Mouse (Mus musculus): ENCODE measurements at regions not wholly inside any gene's neighbourhood (a gene's known extent, or its start where the extent isn't known, plus 50 kb on each side); places are given as distances from the start of the nearest gene placed in this dataset.

- no peak for TF ChIP-seq POLR2A (IDR thresholded peaks at IDR 0.05; ENCODE audit: borderline replicate concordance, extremely low read depth, insufficient read depth, insufficient read length)
- H3K27ac ChIP-seq (replicated peaks; ENCODE audit: low read depth, low read length), result no peak overlapping the region
- 52% methylated on average over 3 of the region's 3 CpGs for WGBS
- no peak overlapping the region for H3K4me2 ChIP-seq (replicated peaks; ENCODE audit: low read depth, low read length, severe bottlenecking)
- DNase-seq (ENCODE audit: low spot score) (no peak), ATAC-seq (ENCODE audit: low FRiP score, low read depth) (no peak)
- H3K36me3 ChIP-seq (ENCODE audit: control insufficient read depth, insufficient read depth, low read length), result no peaks in the 10 kb centered on the region
- H3K4me1 ChIP-seq (ENCODE audit: control insufficient read depth, insufficient read depth, low read length), result no peaks in the 10 kb centered on the region
- no peaks in the 10 kb centered on the region for H3K9me3 ChIP-seq (ENCODE audit: control insufficient read depth, low read length)
- H3K9ac ChIP-seq (ENCODE audit: low read depth, low read length, severe bottlenecking), result no peak overlapping the region
- no peaks in the 10 kb centered on the region for H3K27me3 ChIP-seq (ENCODE audit: control insufficient read depth, insufficient read depth, low read length)
- H3K4me3 ChIP-seq (replicated peaks; ENCODE audit: low read length), result no peak overlapping the region
Observed at GRCm38 (mm10) chr4:54613076-54613475, 331.8 kb upstream of the Zfp462 start.

DNA sequence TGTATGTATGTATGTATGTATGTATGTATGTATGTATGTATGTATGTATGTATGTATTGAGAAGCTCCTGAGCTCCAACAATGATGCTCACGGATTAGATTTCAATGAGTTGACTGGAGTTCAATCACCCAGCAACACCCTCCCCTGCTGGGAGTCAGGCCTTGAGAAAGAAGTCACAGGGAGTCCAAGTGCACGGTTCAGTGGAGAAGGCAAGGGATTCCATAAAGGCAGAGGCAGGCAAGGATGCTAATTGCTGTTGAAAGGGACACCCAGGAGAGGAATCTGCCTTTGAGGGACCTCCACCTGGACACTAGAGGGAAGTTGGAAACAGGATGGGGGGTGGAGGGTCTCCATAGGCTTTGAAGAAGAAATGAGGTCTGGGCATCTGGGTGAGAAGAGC, 331.2 kb upstream of the Zfp462 start:
- H3K4me2 ChIP-seq (replicated peaks; ENCODE audit: low read depth, low read length, severe bottlenecking), result no peak overlapping the region
- no peak for DNase-seq (ENCODE audit: low spot score)
- no peaks in the 10 kb centered on the region for H3K27me3 ChIP-seq (ENCODE audit: control insufficient read depth, insufficient read depth, low read length)
- TF ChIP-seq POLR2A (IDR thresholded peaks at IDR 0.05; ENCODE audit: borderline replicate concordance, extremely low read depth, insufficient read depth, insufficient read length), result no peak
- H3K9ac ChIP-seq (ENCODE audit: low read depth, low read length, severe bottlenecking), result no peak overlapping the region
- H3K36me3 ChIP-seq (ENCODE audit: control insufficient read depth, insufficient read depth, low read length), result no peaks in the 10 kb centered on the region
- WGBS, result 72% methylated on average over 2 of the region's 2 CpGs
- H3K9me3 ChIP-seq (ENCODE audit: control insufficient read depth, low read length), result no peaks in the 10 kb centered on the region
- ATAC-seq (ENCODE audit: low FRiP score, low read depth), result no peak
- no peak overlapping the region for H3K4me3 ChIP-seq (replicated peaks; ENCODE audit: low read length)
- H3K4me1 ChIP-seq (ENCODE audit: control insufficient read depth, insufficient read depth, low read length), result no peaks in the 10 kb centered on the region
- H3K27ac ChIP-seq (replicated peaks; ENCODE audit: low read depth, low read length), result no peak overlapping the region

- Histone ChIP-seq H3K9ac (ENCODE audit: low read depth, low read length, severe bottlenecking) (no peak overlapping the region), H3K4me1 (ENCODE audit: control insufficient read depth, insufficient read depth, low read length) (no peaks in the 10 kb centered on the region), H3K9me3 (ENCODE audit: control insufficient read depth, low read length) (no peaks in the 10 kb centered on the region), H3K4me2 (replicated peaks; ENCODE audit: low read depth, low read length, severe bottlenecking) (no peak overlapping the region), H3K27me3 (ENCODE audit: control insufficient read depth, insufficient read depth, low read length) (no peaks in the 10 kb centered on the region), H3K4me3 (replicated peaks; ENCODE audit: low read length) (no peak overlapping the region), H3K36me3 (ENCODE audit: control insufficient read depth, insufficient read depth, low read length) (no peaks in the 10 kb centered on the region), H3K27ac (replicated peaks; ENCODE audit: low read depth, low read length) (no peak overlapping the region)
- no peak for TF ChIP-seq POLR2A (IDR thresholded peaks at IDR 0.05; ENCODE audit: borderline replicate concordance, extremely low read depth, insufficient read depth, insufficient read length)
- 45% methylated on average over 1 of the region's 1 CpGs for WGBS
- no peak for ATAC-seq (ENCODE audit: low FRiP score, low read depth)
- DNase-seq (ENCODE audit: low spot score), result no peak
Observed at GRCm38 (mm10) chr4:54615886-54616285, 329.0 kb upstream of the Zfp462 start.

DNA sequence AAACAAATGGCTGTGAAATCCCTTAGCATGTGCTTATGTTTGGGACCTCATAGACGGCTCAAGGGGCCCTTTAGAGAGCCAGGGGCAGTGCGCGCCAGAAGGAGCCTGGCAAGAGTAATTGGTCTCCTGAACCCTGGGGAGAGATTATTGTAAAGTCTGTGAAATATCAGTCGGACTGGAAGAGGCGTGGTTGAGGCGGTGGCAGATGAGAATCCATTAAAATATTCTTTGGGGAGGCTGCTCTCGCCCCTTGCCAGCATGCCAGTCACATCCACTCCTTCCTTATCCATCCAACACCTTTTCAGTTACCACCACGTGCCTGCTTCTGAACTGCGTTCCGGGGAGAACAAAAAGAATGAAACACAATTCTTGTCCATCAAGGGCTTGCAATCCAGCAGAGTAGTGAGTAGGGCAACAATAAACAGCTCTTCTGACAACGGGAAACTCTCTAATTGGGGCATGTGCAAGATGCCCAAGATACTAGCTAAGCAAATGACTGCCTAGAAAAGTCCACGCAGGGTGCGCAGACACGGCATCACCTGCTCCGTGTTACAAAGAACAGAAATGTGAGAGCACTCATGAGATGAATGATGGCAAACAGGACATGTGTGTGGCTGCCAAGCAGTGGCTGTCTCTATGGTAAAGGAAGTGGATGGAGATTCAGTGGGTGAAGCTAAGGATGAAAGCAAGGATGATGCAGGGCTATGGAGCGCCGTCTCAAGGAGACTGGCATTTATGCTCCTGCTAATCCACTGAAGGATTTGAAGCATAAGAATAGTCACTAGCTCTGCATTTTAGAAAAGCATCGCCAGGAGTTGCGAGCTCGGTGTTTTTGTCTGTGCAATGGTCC, 320.6 kb upstream of the Zfp462 start:
- Histone ChIP-seq H3K27ac (replicated peaks; ENCODE audit: low read depth, low read length) (no peak overlapping the region), H3K4me3 (replicated peaks; ENCODE audit: low read length) (no peak overlapping the region), H3K9ac (ENCODE audit: low read depth, low read length, severe bottlenecking) (no peak overlapping the region), H3K9me3 (ENCODE audit: control insufficient read depth, low read length) (no peaks in the 10 kb centered on the region), H3K4me1 (ENCODE audit: control insufficient read depth, insufficient read depth, low read length) (no peaks in the 10 kb centered on the region), H3K36me3 (ENCODE audit: control insufficient read depth, insufficient read depth, low read length) (no peaks in the 10 kb centered on the region), H3K27me3 (ENCODE audit: control insufficient read depth, insufficient read depth, low read length) (no peaks in the 10 kb centered on the region), H3K4me2 (replicated peaks; ENCODE audit: low read depth, low read length, severe bottlenecking) (no peak overlapping the region)
- TF ChIP-seq POLR2A (IDR thresholded peaks at IDR 0.05; ENCODE audit: borderline replicate concordance, extremely low read depth, insufficient read depth, insufficient read length), result no peak
- ATAC-seq (ENCODE audit: low FRiP score, low read depth), result no peak
- 65% methylated on average over 20 of the region's 20 CpGs for WGBS
- no peak for DNase-seq (ENCODE audit: low spot score)

GRCm38 (mm10) chr4:54636986-54637641, 307.7 kb upstream of the Zfp462 start:
- H3K4me3 ChIP-seq (replicated peaks; ENCODE audit: low read length), result no peak overlapping the region
- ATAC-seq (ENCODE audit: low FRiP score, low read depth) (no peak), DNase-seq (ENCODE audit: low spot score) (no peak)
- H3K4me2 ChIP-seq (replicated peaks; ENCODE audit: low read depth, low read length, severe bottlenecking), result no peak overlapping the region
- no peaks in the 10 kb centered on the region for H3K9me3 ChIP-seq (ENCODE audit: control insufficient read depth, low read length)
- H3K36me3 ChIP-seq (ENCODE audit: control insufficient read depth, insufficient read depth, low read length), result no peaks in the 10 kb centered on the region
- H3K9ac ChIP-seq (ENCODE audit: low read depth, low read length, severe bottlenecking), result no peak overlapping the region
- no peak overlapping the region for H3K27ac ChIP-seq (replicated peaks; ENCODE audit: low read depth, low read length)
- H3K4me1 ChIP-seq (ENCODE audit: control insufficient read depth, insufficient read depth, low read length), result no peaks in the 10 kb centered on the region
- WGBS, result 21% methylated on average over 3 of the region's 3 CpGs
- TF ChIP-seq POLR2A (IDR thresholded peaks at IDR 0.05; ENCODE audit: borderline replicate concordance, extremely low read depth, insufficient read depth, insufficient read length), result no peak
- no peaks in the 10 kb centered on the region for H3K27me3 ChIP-seq (ENCODE audit: control insufficient read depth, insufficient read depth, low read length)

All from limb, embryonic 14.5 days (tissue).